Mouse (Mus musculus) bone marrow macrophage, adult 2 months (primary cell): ENCODE measurements around the gene Pcyt1b. TPM values are rescaled to one million over a fixed set of nuclear protein-coding genes. Genes with fewer than 3 reads are reported as not detected.
A peak's percentile ranks its signal among the peaks of the same experiment; 100 is the strongest.

Experiments used
- H3K27ac ChIP-seq: 2 replicates; pipeline ENCODE4 v1.5.1; 2012; ENCODE audit warnings: low read depth, low read length; ENCODE audit not compliant: insufficient read depth
- H3K4me1 ChIP-seq: 2 replicates; pipeline ENCODE4 v1.6.1; 2012; ENCODE audit warnings: low read length; ENCODE audit not compliant: control insufficient read depth, insufficient read depth
- H3K4me3 ChIP-seq: 2 replicates; pipeline ENCODE4 v1.5.1; 2012; ENCODE audit warnings: mild to moderate bottlenecking, low read length, moderate library complexity; ENCODE audit not compliant: insufficient read depth
- CTCF ChIP-seq: IDR thresholded peaks from 2 replicates; pipeline ENCODE4 v1.5.1; 2012; ENCODE audit warnings: low read depth, mild to moderate bottlenecking, low read length, moderate library complexity
- POLR2A ChIP-seq: IDR thresholded peaks from 2 replicates; pipeline ENCODE4 v1.6.1; 2012; ENCODE audit warnings: mild to moderate bottlenecking, low read depth, low read length, borderline replicate concordance
- polyA plus RNA-seq: library from polyadenylated mRNA; stranded (reverse); fragments of >200 nt; gene quantifications from 2 replicates; pipeline ENCODE4 v1.2.4, GENCODE M21; 2012; ENCODE audit not compliant: missing spikeins, insufficient read depth, insufficient read length

Pcyt1b gene
- polyA plus RNA-seq, 1 experiment: 4.2 TPM

DNA sequence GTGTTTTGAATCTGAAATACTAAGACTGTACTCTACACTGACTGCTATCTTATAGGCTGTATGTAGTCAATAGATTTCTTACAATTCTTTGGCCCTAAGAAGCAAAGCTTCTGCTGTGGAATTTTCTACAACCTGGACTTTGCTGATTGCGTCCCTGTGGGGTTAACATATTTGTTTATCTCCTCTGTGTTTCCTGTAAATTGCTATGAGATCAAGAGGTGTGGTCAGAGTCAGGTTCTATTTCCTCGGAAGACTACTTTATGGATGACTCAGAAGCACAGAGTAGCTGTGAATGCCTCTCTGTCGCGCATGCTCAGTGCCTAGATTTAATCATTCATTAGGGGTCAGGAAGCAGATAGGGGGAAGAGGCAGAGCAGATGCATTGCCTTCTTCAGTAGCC is 10.1 kb downstream of the Pcyt1b start:
- Histone ChIP-seq H3K4me1 (no peaks in the 10 kb centered on the region), H3K4me3 (no peak overlapping the region), H3K27ac (no peak overlapping the region)
- TF ChIP-seq POLR2A (no peak), CTCF (no peak)

DNA sequence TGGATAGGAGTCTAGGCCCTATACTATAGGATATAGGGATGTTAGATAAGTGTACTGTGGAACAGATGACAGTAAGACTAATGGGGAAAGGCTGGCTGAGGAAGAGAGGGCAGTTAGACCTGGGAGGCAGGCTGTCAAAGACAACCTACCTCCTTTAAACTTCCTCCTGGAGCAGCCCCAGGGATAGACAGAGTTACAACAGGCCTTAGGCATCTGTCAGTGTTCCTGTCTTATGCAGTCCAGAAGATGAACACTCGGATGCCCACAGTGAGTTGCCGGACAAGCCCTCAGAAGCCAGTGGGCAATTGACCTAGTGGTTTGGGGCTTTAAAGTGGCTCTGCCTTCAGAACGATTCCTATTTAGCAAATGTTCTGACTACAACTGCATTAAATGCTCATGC is 19.8 kb downstream of the Pcyt1b start:
- TF ChIP-seq POLR2A (no peak), CTCF (no peak)
- Histone ChIP-seq H3K27ac (no peak overlapping the region), H3K4me3 (no peak overlapping the region), H3K4me1 (no peaks in the 10 kb centered on the region)

DNA sequence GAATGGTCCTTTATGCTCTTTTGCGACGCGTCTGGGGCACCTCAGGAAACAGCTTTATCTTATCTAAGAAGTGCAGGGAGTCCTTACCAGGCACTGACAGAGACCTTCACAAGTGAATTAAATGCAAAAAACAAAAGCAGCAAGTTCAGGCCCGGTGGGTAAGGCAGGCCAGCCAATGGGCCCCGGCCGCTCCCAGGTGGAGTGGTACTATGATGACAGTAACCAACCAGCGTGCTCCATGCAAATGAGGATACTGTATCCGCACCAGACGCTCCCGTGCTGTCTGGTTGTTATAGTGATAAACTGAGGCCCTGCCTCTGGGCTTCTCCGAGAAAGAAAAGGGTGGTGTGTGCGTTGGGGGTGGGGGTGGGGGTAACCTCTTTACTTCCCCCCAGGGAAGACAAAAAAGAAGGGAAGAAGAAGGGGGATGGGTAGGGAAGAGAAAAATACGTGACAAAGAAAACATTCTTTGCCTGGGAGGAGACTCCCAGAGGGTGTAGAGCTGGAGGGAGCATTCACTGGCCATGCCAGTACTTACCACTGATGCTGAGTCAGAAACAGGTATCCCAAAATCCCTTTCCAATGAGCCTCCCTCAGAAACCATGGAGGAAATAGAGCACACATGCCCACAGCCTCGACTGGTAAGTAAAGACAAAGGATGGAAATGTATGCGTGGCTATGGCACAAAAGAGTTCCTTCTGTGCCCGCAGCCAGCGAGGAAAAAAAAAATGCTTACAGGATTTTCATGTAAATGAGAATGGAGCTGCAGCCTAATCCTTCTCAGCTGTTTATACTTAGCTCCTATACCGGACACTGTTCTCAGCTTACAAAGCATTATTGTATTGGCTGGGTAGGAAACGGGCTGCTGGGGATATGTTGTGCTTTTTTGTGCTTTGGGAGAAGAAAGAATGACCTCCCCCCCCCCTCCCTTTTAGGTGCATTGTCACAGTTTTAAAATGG is 20.5 kb downstream of the Pcyt1b start:
- H3K27ac ChIP-seq: no peak overlapping the region
- H3K4me1 ChIP-seq: no peaks in the 10 kb centered on the region
- H3K4me3 ChIP-seq: no peak overlapping the region; the same call in 1 of the 2 replicates
- no peak for TF ChIP-seq CTCF
- no peak for TF ChIP-seq POLR2A

DNA sequence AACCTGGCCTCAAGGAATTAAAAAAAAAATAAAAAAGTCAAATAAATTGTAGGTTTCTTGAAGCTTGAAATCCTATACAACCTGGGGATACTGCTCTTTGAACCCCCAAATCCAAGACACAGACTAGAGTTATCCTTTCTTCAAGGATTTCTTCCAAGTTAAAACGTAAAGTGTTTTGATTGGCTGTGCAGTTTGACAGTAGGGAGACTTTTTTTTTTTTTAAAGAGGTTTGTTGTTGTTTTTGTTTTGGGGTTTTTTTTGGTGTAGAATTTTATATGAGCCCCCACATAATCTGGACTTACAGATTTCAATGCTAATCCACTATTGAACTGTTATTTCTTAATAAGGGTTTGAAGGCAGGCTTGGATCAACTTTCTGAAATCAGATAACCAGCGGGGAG is 21.6 kb downstream of the Pcyt1b start:
- no peaks in the 10 kb centered on the region for H3K4me1 ChIP-seq
- TF ChIP-seq POLR2A (no peak), CTCF (no peak)
- H3K27ac ChIP-seq: no peak overlapping the region
- no peak overlapping the region for H3K4me3 ChIP-seq

DNA sequence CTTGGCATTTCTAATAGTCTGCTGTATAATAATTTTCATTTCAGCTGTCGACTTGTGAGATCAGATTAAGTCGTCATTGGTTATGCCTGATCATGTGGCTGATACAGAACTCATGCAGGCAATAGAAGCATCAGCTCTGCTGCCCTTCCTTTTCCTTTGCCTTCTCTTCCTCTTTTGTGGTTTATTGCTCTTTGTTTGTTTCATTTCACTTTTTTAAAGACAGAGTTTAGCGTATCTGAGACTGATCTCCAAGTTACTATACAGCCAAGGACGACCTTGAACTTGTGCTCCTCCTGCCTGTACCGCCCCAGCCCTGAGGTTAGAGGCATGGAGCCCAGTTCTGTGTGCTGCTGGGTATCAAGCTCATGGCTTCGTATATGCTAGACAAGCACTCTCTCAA is 34.6 kb downstream of the Pcyt1b start:
- TF ChIP-seq CTCF: no peak
- no peak for TF ChIP-seq POLR2A
- Histone ChIP-seq H3K4me1 (peaks cover 14% of the 10 kb centered on the region), H3K4me3 (no peak overlapping the region; the same call in 1 of the 2 replicates), H3K27ac (peak overlapping the region; percentile 81)

DNA sequence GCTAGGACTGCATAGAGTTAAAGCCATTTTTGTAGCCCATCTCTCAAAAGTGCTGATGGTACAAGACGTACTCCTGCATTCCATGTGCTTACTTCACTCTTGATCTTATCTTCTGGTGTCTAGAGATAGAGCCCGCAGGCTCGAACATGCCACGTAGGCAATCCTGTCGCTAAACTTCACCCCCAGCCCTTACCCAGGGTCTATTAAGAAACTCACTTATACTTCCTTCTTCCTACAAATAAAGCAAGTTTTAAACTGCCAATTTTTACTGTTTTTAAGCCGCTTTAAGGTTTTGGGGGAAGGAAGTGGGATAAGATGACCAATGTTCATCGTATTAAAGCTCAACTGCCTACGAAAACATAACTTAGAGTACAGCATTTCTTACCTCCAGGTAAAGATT is 36.0 kb downstream of the Pcyt1b start:
- no peak for TF ChIP-seq POLR2A
- TF ChIP-seq CTCF: no peak
- Histone ChIP-seq H3K27ac (no peak overlapping the region), H3K4me3 (no peak overlapping the region), H3K4me1 (peaks cover 15% of the 10 kb centered on the region)

DNA sequence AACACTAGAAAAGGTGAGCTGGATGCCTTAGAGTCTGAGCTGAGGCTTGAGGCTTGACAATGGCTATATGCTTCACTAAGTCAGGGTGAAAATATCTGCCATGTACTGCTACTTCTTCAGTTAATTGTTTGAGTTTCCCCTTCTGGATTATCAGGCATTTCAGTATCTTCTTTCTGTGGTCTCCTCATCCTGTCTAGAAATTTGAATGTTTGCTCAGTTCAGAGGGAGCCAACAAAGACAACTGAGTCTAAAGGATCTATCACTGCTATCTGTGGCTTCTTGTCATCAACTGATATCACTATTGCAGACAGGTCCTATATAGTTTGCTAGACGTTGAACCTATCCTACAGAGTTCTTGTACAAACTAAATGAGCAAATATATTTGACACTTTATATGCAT is 42.9 kb downstream of the Pcyt1b start:
- Histone ChIP-seq H3K4me3 (no peak overlapping the region), H3K4me1 (peaks cover 7% of the 10 kb centered on the region), H3K27ac (no peak overlapping the region)
- TF ChIP-seq CTCF (no peak), POLR2A (no peak)

DNA sequence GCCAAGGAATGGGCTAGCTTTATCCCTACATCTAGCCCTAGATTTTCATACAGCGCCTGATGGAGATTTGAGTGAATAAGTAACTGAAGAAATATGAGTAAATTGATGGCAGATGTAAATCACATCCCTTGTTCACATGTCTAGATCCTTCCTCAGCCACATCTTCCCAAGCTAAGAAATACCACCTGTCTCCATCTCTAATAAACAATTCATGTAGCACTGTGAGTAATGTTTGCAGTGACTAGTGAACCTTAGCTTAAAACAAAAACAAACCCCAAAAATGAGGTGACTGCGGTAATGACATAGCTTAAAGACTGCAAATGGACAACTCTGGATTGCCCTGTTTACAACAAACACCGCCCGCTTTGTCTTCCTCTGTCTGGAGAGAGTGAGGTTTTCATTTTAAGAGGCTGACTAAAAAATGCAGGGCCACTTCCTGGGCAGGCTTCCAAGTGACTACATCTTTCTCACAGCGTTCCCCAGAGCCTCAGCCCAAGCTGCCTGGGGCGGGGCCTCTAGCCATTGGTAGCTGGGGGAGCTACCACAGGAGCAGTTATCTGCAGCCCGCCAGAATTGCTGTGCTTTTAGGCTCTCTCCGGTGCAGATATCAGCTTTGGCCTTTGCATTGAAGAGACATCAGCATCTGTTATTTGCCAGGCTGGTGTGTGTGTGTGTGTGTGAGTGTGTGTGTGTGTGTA is 46.0 kb downstream of the Pcyt1b start:
- Histone ChIP-seq H3K27ac (peak overlapping the region; percentile 14; the same call in 1 of the 2 replicates), H3K4me1 (peaks cover 11% of the 10 kb centered on the region), H3K4me3 (no peak overlapping the region)
- TF ChIP-seq POLR2A (no peak), CTCF (no peak)

DNA sequence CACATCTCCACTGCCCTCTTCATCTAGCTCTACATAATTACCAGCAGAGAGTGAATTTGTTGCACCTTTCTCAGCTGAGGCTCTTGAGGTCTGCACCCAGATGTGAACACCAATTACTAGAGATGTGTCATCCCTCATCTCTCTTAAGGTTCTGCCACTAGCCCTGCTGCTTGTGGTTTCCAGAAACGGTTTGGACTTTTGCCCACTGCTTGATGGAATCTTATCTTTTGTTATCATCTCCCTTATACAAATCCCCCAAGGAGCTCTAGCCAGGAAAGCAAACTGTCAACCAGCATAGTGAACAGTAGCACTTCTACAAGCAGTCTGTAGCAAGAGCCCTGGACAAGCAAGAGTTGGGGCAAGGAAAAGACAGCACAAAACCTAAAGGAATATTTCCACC is 57.9 kb downstream of the Pcyt1b start:
- Histone ChIP-seq H3K4me3 (no peak overlapping the region), H3K4me1 (no peaks in the 10 kb centered on the region), H3K27ac (no peak overlapping the region)
- TF ChIP-seq CTCF (no peak), POLR2A (no peak)

DNA sequence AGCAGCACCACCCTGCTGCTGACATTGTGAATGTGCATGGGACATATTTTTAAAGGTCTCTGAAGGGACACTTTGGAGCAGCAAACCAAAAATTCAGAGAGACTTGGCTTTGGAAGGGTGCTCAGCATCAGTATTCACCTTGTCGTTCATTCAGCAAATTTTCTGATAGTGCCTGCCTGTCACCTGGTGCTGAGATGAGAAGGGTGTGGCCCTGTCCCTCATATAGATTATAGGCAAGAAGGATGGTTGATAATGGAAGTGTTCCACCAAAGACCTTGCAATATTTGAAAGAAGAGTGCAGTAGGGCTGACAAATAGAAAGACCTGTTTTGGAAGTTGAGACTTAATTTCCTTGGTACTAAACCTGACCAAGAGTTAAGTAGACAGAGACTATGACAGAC is 74.9 kb downstream of the Pcyt1b start:
- TF ChIP-seq POLR2A (no peak), CTCF (no peak)
- Histone ChIP-seq H3K4me1 (no peaks in the 10 kb centered on the region), H3K4me3 (no peak overlapping the region), H3K27ac (no peak overlapping the region)
